Mouse (Mus musculus): ENCODE data around the gene Col8a2.

Gene Col8a2

GRCm38 (mm10) chr4:126286492-126286891 lies at the start of gene Col8a2:
Col8a2 (plus strand) TSS chr4:126286793.
- DNase-seq = no peak

DNA sequence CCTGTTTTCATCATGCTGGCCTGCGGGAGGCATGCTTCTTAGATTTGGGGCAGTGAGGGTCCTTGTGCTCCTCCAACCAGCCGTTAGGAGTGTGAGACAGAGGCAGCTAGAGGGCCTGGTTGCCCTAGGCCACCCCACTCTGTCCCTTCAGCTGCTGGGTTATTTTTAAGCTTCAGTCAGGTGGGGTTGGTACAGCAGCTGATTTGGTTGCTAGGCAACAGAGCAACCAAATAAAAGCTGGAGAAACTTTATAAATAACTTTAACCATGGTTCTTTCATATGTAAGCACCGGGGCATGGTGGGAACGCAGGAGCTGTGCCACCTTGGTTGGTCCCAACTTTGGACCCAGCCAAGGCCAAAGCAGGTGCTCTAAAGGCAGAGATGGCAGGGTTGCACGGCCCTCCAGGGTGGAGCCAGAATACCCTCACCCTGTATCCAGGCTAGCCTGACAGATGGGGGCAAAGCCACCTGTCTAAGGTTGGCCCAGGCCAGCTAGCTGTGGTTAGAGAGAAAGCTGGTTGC lies 48.8 kb upstream of the Col8a2 start:
- DNase-seq = peak; percentile 8 to 25

- DNase-seq = peak; percentile 6 to 7
Observed at GRCm38 (mm10) chr4:126239862-126240475, 46.6 kb upstream of the Col8a2 start.

DNA sequence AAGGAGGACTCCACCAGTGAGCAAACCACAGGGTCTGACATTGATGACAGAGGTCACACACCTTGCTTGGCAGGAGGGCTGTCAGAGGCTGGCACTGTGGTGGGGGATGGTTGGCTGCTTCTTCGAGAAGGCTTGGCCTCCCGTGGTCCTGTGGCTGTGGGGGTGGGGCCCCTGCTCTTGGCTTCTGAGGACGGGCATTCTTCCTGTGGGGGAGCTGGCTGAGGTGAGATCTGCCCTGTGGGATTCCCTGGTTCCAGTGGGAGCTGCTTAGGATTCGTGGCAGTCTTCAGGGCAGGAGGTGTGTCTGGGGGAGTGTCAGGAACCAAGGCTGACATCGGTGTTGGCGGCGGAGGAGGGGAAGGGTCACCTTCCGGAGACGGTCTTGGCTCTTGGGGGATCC lies 44.6 kb upstream of the Col8a2 start:
- peak; percentile 54 to 63 for DNase-seq

DNA sequence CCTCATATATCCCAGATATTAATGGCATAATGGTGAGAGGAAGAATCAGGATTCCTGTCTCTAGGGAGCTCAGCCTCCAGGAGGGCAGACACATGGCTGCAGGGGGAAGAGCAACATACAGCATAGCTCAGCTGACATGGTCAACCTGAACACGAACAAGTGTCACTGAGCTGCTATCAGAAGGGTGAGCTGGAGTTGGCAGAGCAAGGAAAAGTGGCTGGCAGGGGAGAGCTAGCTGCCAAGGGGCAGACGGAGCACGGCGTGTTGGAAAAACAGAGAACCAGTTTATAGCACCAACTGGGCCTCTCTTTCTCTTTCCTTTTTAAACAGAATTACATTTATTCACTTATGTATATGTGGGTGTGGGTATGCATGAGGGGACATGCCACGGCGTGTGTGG lies 44.1 kb upstream of the Col8a2 start:
- DNase-seq = peak; percentile 66 to 75

GRCm38 (mm10) chr4:126246202-126246889 lies 40.2 kb upstream of the Col8a2 start:
- no peak for DNase-seq

DNA sequence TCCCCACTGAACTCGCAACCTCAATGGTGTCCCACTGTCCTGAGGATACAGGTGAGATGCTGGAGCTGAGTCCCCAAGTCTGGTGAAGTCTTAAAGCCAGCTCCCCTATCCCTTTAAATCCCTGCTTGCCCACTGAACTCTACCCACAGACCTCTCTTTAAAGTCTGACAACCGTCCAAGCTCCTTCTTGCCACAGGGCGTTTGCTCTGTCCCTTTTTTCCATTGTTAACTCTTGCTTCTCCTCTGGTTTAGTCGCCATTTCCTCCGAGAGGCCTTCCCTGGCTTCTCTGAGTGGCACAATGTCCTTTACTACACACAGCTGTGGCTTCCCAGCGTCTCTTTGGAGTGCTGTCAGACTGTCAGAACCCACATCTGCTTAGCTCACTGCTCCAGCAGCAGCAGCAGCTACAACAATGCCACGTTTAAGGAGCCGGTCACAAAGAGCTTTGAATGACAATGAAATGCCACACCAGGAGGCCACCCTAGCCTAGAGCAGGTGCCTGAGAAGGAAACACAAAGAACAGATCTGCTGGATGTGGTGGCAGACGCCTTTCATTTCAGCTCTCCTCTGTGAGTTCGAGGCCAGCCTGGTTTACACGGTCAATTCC lies 38.2 kb upstream of the Col8a2 start:
- DNase-seq = no peak

GRCm38 (mm10) chr4:126250659-126251058 lies 35.9 kb upstream of the Col8a2 start:
- no peak for DNase-seq

- DNase-seq = peak; percentile 32 to 50
Observed at GRCm38 (mm10) chr4:126251655-126252254, 34.8 kb upstream of the Col8a2 start.

DNA sequence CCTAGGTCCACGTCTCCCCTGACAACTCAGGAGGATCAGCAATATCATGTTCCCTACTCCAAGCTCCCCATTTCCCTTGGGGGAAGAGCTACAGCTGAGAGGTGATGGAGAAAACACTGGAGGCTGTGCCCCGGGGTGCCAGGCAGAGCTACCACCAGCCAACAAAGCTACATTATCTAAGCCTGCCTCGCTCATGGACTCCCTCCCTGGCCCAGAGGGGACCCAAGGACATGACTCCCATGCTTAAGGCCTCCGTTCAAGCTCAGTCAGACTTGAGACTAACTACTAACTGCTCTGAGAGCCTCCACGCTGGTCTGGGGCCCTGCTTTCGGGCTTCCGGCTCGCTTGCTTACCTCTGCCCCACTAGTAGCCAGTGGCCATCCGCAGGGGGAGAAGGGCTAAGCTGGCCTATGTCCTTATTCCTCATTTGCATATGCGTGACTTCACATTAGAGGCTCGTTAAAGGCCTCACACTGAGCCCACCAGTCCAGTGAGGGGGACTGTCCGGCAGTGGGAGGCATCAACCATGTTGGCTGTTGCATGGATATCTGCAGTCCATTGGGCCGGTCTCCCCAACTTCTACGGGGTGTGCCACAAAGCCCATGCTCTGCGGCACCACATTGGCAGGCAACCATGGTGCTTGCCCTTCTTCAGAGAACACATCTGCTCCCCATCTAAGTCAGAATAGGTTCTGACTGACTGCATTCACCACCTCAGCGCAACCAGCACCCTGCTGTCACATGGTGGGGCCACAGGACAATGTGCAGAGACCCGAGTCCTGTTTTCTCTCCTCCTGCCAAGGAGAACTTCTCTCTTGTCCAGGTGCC lies 34.0 kb upstream of the Col8a2 start:
- DNase-seq = peak in 1 of 2 experiments; percentile 45

DNA sequence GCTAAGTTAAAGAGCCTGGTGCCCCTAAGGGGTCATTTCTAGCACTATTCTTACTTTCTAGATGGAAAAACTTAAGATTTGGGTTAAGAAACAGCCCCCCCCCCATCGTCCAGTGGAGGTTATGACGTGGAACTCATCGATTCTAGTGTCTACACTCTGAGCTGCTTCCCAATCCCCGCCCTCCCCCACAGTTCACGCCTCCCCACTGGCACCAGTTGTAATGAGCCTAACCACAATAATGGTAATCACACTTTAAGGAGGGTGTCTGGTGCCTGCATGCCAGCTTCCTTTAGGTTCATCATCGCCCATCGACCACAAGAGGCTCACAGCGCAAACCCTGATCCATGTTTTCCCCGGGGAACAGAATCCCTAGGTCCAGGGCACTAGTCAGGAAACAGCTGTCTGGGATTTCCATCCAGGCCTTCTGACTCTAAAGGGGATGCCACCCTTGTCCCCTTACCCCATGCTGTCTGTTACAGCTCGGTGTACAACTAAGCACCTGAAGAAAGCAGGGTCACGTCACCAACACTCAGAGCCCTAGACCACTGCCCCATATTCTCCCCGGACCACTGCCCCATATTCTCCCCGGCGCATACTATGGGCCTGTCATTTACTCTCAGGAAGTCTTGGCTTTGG lies 32.8 kb upstream of the Col8a2 start:
- DNase-seq = no peak

GRCm38 (mm10) chr4:126254315-126255112 lies 32.1 kb upstream of the Col8a2 start:
- DNase-seq = peak; percentile 74 to 78

DNA sequence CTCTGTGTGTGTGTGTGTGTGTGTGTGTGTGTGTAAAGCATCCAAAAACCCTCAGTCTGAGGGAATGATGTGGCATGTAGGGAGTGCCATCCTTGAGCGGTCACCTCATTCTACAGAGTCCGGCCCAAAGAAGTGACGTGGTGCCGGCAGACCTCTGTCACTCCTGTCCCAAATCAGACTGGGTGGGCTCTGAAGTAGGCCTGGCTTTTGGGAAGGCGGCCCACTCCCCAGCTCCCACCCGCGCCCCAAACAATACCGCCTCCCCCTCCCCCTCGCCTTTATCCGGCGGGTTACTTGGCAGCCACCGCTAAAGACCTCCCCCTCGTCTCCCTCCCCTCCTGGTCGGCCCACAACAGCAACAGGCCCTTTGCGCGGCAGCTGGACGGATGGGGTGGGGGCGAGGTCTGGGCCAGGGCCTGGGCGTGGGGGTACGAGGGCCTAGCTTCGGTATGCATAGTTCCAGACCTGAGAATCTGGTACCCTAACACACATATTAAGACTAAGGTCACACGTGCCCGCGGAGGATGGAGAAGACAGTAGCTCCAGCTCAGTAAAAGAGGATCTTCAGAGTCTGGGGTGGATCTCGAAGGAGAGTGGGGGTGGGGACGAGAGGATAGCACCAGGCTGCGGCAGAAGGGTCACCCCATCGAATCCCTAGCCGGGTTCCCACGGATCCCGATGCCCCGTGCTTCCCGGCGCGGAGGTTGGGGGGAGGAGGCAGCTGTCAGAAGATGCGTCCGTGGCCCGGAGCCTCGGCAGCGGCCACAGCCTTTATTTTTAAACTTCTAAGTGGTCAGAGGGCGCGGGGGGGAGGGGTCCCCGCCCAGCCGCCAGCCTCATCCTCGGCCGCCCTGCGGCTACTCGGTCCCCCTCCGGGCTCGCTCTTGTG lies 31.2 kb upstream of the Col8a2 start:
- DNase-seq = peak; percentile 56 to 68

- DNase-seq = peak; percentile 95 to 96
Observed at GRCm38 (mm10) chr4:126256131-126256791, 30.3 kb upstream of the Col8a2 start, which contains the start of gene Map7d1. Map7d1 (minus strand) TSS chr4:126256343.

- peak; percentile 74 to 81 for DNase-seq
Observed at GRCm38 (mm10) chr4:126256967-126257881, 29.4 kb upstream of the Col8a2 start.

DNA sequence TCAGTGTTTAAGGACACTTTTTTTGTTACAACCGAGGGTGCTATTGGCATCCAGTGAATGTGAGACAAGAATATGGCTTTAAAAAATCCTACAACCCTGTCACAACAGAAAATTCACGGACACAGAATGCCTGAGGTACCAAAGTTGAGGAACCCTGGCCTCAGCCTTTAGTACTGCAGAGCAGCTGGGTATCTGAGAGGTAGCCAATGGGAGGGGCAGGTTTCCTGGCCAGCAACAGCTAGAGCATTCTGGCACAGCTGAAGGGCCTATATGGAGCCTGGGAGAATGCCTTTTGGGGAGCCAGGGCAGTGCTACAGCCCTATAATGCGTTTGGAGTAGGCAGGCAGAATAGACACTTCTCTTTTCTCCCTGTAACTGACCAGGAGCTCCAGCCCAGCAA lies 27.5 kb upstream of the Col8a2 start:
- peak; percentile 51 to 63 for DNase-seq

DNA sequence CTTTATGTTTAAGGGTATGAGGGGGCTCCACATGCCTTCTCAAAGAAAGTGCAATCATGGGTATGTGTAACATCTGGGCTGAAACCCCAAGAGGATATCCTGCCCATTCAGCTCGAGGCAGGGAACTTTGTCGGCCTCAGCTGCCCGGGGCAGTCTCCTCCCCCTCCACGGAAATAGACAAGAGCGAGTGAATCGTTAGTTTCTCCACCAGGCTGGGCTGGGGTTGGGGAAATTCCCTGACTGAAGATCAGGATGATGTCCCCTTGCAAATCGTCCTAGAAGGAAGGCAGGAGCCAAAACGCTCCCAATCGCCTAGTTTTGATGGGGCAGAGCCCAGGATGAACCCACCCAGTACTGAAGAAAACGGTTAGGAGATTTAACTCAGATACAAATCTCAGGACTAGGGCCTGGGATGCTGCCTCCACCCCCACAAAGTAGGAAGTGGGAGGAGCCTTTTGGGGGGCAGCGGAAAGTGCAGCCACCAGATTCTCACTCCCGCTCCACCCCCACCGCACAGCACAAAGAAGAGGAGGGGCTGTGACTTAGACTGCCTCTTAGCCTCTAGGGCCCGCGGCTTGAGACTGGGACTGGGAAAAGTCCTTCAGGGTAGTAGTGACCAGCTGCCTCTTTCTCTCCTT lies 27.0 kb upstream of the Col8a2 start:
- DNase-seq = peak; percentile 39 to 57

Measured in cerebellum, postnatal 25 days (tissue).